Mouse (Mus musculus): ENCODE measurements around the gene Zfp541.

Gene Zfp541

DNA sequence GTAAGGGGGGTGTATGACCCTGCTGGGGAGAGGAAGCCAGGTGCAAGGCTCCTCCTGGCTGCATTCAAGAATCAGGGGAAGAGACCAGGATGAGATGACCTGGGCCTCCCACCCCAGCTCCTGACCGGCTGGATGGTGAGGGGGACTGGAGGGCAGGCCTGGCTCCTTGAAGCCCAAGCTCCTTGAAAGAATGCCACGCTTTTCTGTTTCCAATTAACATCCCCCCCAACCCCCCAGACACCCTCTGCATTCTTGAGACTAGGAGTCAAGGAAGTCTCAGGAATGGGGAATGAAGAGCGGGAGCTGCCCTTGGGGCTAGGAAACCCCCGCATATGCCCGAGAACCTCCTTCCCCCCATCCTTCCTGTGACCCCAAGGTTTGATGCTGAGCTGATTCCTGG is 17.1 kb upstream of the Zfp541 start:
- in situ Hi-C loops (cut with MboI, MseI) = no loop called here

DNA sequence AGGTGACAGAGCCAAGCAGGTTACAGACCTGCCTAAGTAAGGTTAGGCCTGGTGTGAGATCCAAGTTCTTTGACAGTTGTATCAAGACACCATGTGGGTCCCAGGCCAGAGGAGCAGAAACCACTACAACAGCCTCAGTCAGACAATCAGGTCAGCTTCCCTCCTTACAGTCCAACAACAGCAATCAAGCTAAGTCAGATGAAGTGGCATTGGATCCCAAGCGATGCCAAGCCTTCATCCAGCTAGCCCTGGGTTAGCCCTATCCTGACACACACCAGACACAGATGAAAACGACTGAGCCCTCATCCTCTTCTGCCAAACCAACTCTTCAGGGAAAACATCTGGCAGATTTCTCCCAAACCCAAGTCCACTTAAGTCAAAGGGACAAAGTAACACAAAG is 16.1 kb upstream of the Zfp541 start:
- in situ Hi-C loops (cut with MboI, MseI) = no loop called here

DNA sequence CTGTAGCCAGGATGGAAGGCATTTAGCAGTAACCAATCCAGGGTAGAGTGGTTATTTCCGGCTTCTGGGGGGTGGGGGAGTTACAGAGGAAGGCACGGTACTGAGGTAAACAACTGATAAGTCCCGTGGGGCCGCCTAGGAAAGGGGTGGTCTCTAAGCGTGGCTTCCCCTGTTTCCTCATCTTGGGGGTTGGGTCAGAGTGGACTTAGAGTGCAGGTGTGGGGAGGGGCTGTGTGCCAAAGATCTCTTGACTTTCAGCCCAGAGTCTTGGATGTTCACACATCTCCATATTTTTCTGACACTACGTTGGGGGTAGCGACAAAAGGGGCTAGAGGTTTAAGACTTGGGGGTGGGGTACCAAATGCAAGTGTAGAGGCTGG is 15.5 kb upstream of the Zfp541 start:
- in situ Hi-C loops (cut with MboI, MseI) = no loop called here

DNA sequence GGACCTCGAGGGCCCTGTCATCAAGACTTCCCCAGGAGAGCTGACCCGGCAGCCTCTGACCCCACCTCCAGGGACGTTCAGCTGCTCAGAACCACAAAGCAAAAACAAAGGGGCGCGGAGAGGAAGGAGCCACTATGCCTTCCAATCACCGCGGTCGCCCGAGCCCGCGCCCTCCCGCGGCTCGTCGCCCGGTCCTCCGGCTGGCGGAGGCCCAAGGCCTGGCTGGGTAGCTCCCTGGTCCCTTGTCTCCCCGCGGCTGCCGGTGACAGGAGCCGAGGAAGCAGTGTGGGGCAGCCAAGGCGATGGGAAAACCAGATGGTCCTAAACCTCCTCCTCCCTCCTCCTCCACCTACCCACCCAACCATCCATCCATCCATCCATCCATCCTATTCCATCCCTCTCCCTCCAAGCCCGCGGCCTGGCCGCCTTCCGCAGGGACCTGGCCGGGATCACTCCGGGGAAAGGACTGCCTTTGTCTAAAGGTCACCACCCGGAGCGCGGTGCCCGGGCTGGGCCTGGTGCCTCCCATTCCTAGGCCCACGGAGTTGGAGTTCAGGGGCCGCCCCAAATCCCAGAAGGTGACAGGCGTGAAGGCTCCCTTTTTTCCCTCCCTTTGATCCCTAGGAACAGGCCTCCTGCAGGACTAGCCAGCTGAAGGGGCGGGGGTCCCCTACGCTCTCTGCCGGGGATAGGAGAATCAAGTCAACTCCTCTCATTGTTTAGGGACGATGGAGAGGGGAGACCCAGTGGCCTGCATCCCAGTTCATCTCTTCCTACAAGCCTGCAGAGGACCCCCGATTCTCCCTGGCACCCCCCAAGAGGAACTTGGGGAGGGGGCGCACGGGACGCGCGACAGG is 14.9 kb upstream of the Zfp541 start:
- in situ Hi-C loops (cut with MboI, MseI) = no loop called here

DNA sequence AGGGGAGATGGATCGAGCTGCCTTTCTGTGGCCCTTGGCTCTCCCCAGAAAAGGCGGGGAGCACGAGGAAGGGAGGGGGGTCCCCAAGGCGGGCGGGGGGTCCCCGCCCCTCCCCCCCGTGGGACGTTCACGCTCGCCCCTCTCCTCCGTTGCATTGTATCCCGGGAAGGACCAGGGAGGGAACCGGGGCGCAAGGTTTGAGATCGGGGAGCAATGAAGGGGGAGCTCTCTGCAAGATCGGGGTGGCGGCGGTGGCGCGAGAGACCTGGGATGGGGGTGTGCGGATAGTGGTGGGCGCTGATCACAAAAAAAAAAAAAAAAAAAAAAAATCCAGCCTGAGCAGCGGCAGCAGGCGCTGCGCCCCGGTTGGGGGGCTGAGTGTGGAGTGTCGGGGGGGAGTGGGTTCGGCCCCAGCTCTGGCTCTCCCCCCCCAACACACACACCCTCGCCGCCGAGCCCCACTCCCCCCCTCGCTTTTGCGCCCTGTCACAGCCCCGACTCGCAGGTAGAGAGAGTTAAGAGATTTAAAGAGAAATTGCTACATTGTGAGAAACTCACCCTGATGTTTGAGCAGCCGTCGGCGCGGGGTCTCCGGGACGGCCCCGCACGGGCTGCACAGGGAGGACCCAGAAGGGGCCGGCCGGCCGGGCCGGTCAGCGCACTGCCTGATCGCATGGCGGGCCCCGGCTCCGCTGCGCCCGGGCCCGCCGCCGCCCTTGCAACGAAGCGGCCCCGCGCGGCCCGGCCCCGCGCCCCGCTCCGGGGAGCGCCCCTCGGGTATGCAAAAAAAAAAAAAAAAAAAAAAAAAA is 14.1 kb upstream of the Zfp541 start, which contains the start of gene Bicra:
TSS of gene Bicra (minus strand) at position 584 of the 809 bp plus-strand sequence.
- in situ Hi-C loops (cut with MboI, MseI) = no loop called here

DNA sequence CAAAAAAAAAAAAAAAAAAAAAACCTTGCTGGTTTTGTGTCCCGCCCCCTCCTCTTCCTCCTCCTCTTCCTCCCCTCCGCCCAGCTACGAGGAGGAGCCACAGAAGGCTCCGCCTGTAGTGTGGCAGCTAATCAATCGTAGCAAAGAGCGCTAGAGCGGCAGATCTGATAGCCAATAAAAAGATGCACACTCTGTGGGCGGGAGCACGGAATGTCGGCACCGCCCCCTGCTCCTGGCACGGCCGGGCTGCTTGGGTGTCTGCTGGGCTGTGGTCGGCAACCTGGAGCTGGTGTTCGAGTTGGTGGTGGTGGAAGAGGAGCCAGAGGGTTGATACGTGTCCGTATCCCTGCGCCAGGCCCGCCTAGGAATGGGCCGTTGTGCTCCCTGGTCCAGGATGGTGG is 13.4 kb upstream of the Zfp541 start:
- in situ Hi-C loops (cut with MboI, MseI) = no loop called here

DNA sequence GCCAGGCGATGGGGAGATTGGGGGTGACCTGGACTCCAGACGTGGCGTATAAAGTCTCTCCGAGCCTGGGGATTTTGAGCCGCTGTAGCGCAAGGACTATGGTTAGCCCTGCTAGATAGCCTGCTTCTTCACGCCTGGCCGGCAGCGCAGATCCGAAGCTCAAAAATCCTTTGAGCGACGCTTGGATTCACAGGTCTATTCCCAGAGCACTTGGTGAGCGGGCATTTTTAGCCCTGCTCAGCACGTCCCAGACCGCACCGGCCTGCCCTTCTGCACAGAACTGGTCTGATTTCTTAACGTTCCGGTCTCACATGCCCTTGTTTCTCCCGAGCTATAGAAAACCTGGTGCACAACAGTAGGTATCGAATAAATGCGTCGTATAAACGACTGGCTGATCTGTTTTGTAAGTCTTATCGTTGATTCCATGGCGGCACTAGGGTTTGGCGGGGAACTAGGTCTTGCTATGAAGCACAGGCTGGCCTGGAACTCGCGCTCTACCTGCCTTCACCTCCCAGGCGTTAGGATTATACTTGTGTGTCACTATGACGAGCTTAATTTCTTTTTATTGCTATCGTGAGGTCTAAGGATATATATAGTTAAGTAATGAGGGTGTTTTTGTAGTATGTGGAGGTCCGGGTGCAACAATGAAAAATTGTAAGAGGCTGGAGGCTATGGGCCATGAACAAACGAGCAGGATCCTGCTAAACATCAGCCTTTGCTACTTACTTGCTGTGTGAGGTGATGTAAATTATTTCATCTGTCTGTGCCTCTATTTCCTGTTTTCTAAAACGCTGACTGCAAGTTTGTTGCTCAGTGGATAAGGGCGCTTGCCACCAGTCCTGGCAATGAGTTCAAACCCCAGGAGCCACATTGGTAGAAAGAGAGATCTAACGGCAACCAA is 12.7 kb upstream of the Zfp541 start:
- in situ Hi-C loops (cut with MboI, MseI) = no loop called here

DNA sequence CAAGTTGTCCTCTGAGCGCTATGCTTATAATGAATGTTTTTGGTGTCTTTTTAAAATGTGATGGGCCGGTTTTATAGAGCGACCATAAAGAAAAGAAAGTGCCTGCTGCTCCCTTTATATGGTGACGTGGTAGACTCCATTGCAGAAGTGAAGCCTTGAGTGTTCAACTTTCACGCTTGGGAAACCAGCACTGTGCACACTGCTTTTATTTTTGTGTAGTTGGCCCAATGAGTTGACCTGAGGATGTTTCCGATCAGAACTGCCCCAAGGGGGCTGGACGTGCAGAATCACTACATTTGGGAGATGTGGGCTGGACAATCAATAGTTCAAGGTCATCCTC is 12.1 kb upstream of the Zfp541 start:
- in situ Hi-C loops (cut with MboI, MseI) = no loop called here

DNA sequence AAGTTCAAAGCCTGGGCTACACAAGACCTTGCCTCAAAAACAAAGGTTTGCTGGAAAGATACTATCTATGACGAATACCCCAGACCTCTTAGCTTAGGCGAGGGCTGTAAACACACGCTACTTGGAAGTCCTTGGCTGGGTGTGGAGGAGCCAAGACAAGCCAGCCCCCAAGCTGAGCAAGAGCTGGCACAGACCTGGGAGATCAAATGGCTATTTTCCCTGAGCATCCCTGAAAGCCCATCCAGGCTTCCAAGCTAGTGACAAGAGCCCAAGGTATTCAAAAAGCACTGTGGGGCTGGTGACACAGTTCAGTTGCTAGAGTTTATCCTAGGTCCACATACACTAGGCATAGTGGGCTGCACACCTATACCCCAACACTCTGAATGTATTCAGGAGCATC is 11.0 kb upstream of the Zfp541 start:
- in situ Hi-C loops (cut with MboI, MseI) = no loop called here

DNA sequence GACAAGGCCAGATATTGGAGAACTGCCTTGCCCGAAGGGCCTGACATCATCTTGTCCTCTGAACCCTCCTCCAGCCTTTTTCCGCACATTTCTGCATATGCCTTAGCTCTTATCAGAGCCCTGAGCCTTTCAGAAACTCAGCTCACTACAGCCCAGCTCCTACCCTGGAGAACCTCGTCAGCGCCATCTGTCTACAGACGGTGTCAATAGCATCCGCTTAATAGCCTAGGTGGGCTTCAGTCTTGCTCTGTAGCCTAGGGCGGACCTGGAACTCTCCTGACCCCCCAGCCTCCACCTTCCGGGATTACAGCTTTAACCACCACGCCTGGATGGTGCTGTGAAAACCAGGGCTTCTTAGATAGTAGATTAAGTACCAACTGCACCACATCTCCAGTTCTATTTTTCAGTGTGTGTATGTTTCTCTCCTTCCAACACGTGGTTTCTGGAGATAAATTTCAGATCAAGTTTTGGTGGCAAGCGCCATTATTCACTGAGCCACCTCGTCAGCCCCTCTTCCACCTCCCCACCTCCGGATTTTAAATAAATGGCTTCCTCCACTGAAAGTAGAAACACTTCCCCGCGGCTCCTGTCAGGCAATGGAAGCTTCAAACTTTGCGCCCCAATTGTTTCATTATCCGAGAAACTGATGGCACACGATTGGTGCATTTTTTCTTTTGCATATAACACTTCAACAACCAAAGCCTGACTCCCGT is 9.6 kb upstream of the Zfp541 start:
- in situ Hi-C loops (cut with MboI, MseI) = no loop called here

DNA sequence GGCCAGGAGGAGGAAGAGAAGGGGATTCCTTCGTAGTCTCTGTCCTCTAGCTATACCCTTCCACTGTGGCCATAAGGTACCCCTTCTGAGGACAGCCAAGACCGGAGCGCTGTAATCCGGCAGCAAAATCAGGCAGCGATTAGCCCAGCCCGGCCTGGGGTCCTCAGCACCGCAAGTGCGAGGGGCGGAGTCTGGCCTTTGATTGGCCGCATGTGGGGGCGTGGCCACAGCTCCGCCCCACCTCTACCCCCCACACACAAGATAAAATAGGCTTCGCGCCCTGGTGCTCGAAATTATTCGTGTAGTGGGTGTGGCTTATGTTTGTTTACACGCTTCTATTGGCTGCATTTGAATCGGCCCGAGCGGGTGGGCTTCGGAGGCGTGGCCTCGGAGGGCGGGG is 8.9 kb upstream of the Zfp541 start:
- in situ Hi-C loops (cut with MboI, MseI) = no loop called here

DNA sequence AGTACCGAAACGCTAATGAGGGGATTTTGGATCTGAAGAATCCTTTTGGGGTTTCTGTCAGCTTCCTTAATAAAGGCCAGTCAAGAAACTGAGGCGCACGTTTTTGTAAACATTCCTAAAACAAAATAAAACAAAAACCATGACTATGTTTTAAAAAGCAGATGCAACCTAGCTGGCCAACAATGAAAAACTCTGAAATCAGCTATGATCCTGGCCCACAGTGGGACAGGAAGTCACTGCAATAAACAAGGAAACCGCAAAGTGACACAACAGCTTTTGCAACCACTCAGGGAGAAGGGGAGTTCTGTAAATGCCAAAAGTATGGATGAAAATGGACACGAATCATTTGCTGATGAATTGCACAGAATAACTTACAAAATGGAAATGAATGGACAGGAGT is 8.5 kb upstream of the Zfp541 start:
- in situ Hi-C loops (cut with MboI, MseI) = no loop called here

DNA sequence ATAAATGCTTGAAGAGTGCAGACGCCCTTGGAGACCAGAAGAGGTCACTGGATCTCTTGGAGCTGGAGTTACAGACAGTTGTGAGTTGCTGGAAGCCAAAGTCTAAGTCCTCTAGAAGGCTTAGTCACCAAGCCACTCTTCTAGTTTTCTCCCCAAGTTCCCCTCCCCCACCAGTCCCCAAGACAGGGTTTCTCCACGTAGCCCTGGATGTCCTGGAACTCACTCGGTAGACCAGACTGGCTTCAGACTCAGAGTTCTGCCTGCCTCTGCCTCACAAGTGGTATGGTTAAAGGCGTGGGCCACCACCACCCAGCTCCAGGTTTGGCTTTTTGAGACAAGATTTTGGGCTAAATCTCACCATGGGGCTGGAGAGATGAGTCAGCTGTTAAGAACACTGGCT is 6.6 kb upstream of the Zfp541 start:
- in situ Hi-C loops (cut with MboI, MseI) = no loop called here

DNA sequence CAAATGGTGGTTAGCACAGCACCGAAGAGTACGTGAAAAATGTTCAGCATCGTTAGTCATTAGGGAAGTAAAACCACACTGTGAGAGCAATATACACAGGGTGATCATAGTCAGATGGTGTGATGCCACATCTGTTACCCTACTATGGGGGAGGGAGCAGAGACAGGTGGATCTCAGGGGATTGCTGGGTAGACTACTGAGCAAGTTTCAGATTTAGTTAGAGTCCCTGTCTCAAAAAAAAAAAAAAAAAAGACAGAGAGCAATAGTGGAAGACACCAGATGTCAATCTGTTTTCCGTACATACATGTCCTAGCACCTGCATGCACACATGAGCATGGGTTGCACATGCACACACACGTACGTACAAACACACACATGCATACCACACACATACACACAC is 5.9 kb upstream of the Zfp541 start:
- in situ Hi-C loops (cut with MboI, MseI) = no loop called here

DNA sequence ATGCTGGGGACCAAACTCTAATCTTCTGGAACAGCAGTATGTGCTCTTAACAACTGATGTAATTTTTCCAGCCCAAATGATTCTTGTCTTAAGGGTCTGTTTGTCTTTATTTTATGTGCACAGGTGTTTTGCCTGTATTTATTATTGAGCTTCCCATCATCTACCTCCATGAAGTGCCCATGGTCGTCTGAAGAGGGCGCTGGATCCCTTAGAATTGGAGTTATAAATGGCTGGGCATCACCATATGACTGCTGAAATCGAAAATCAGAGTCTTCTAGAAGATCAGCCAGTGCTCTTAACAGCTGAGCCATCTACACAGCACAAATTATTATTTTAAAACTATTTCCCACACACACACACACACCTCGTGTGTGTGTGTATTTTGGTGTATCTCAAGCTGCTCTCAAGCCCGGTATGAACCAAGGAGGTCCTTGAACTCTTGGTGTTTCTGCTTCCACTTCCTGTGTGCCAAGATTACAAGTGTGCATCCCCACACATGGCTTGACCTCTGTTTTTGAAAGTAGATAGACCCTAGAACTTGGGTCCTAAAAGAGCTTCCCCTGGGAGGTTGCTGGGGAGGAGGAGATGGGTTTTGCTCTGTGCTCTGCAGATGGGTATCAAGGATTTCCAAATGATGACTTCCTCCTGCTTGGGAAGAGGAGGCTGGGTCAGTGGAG is 5.0 kb upstream of the Zfp541 start:
- in situ Hi-C loops (cut with MboI, MseI) = no loop called here

DNA sequence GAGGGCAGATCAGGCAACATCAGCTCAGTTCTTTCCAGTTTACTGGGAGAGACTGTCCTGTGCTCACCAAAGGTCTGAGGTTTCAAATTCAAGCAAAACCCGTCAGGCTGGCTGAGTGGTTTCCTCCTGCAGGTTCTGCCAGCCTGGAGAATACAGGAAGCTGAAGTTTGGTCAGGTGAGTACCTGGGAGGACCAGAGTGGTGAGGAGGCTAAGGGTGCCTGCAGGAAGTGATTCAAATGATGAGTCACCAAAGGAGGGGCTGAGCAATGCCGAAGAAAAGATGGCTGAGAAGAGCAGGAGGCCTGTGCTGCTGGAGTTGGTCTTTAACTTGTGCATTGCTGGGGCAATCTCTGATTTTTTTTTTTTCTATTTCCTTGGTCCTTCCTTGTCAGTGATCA is 4.5 kb upstream of the Zfp541 start:
- in situ Hi-C loops (cut with MboI, MseI) = no loop called here

DNA sequence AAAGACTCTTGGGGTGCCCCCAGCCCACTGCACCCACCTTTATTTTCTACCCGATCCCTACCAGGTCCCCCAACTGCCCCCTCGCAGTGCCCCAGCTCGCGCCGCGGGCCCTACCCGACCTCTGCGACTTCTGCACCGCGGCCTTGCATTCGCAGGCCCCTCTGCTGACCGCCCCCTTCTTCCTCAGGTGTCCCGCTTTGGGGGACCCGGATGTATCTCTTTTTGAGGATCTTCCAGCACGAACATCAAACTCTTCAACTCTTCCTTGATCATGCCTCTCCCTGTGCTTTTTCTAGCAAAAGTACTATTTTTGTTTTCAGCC is 446 bp downstream of the Zfp541 start:
- in situ Hi-C loops (cut with MboI, MseI) = loop anchor here (5.0 kb wide), 1 partner anchor 80 kb away; no protein-coding TSS in a partner anchor

DNA sequence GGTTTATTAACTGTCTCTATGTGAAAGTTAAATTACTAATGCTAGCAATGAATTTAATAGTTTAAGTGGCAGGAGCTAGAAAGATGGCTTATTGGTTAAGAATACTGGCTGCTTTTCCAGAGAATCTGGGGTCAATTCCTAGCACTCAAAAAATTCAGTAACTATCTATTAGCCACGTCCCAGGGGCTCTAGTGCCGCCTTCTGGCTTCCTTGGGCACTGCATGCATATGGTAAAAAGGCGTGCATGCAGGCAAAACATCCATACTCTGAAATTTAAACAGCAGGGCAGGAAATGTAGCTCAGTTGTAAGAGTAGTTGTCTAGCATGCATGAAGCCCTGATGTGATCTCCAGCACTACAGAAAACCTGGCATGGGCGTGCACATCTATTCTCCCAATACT is 1.9 kb downstream of the Zfp541 start:
- in situ Hi-C loops (cut with MboI, MseI) = loop anchor here (5.0 kb wide), 1 partner anchor 81 kb away; no protein-coding TSS in a partner anchor

DNA sequence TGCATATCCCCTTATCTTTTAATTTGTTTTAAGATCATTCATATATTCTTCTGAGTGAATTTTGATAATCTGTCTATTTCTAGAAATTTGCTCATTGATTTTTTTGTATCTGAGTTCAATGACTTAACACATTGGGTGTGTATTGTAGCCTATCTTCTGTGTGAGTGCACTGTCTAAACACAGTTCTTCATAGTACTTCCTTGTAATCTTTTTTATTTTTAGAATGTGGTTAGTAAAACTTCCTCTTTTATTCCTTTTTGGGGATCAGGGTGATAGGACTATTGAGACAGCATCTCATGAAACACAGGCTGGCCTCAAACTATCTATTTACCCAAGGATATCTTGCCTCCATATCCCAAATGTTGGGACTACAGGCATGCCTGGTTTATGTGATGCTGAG is 9.2 kb downstream of the Zfp541 start:
- in situ Hi-C loops (cut with MboI, MseI) = no loop called here

DNA sequence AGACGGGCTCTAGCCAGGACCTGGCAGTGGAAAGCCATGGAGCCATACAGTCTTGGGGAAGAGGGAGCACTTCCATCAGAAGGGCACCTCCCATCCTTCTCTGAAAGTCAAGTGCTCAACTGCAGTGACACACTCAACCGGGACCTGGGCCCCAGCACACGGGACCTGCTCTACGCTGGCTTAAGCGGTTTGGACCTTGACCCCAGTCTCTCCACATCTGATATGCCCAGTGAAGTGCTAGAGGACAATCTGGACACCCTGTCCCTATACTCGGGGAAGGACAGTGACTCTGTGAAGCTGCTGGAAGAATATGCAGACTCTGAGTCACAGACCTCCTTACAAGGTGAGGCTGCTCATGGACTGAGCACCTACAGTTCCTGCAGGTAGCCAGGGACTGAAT is 10.3 kb downstream of the Zfp541 start:
- in situ Hi-C loops (cut with MboI, MseI) = no loop called here

DNA sequence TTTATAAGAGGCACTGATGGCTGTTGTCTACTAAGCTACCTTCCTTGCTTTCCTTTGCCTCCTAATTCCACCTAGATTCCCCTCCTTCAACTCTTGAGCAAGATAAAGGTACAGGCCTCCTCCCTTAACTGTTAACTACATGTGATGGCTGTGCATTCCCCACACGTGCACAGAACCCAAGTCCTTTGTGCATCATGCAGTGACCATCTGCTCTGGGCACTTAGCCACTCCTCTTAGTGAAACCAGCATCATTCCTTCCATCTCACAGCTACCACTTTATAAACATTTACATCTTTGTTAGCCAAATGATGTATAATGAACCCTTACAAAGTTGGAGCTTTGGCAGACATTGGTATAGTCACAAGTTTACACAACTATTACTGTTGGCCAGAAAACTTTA is 18.3 kb downstream of the Zfp541 start:
- in situ Hi-C loops (cut with MboI, MseI) = no loop called here

Measured in regulatory T cell (primary cell).